In genomic region chr14:50925111-50925920, GRCm38 (mm10) we compare ENCODE assay signal across 8 mouse cellular contexts. TPM values are rescaled to one million over a fixed set of nuclear protein-coding genes. Genes with fewer than 3 reads are reported as not detected.
A peak's percentile ranks its signal among the peaks of the same experiment; 100 is the strongest.
DNase-seq lines count a peak whose midpoint lies in the region; ATAC-seq and TF ChIP-seq lines count a peak whose summit lies in the region.

No protein-coding gene starts in this region.

- peaks cover 46% of the 10 kb centered on the region for H3K36me3 ChIP-seq in ES-Bruce4 (ENCODE audit: control insufficient read depth, insufficient read depth, low read length, poor library complexity, severe bottlenecking)
- peaks cover 45% of the 10 kb centered on the region for H3K36me3 ChIP-seq in forebrain, embryonic 10.5 days (replicated peaks)
- H3K36me3 ChIP-seq in limb, embryonic 13.5 days: peaks cover 45% of the 10 kb centered on the region
- H3K36me3 ChIP-seq in neural tube, embryonic 15.5 days: peaks cover 30% of the 10 kb centered on the region

- DNase-seq in gastrocnemius, adult 2 months: no peak
- no peak for DNase-seq in gastrocnemius, adult 8-10 months (ENCODE audit: low spot score in 2 of 2)
- DNase-seq in forebrain, embryonic 10.5 days (ENCODE audit: extremely low spot score, low spot score): peak; percentile 28
- DNase-seq in left cerebral cortex, adult 18-20 months (ENCODE audit: low spot score in 2 of 2): no peak
- no peak for DNase-seq in kidney, postnatal 4 days

- H3K27ac ChIP-seq in gastrocnemius, adult 2 months: peak overlapping the region; percentile 94
- peak overlapping the region; percentile 64 for H3K27ac ChIP-seq in ES-Bruce4 (ENCODE audit: insufficient read depth, low read length)
- peak overlapping the region; percentile 95 for H3K27ac ChIP-seq in forebrain, embryonic 10.5 days
- H3K27ac ChIP-seq in limb, embryonic 13.5 days: peak overlapping the region; percentile 91
- H3K27ac ChIP-seq in neural tube, embryonic 15.5 days (replicated peaks): peak overlapping the region; percentile 92

- H3K27me3 ChIP-seq in ES-Bruce4 (ENCODE audit: control insufficient read depth, insufficient read depth, low read length, poor library complexity, severe bottlenecking): no peaks in the 10 kb centered on the region
- no peaks in the 10 kb centered on the region for H3K27me3 ChIP-seq in forebrain, embryonic 10.5 days (ENCODE audit: poor library complexity, severe bottlenecking)
- no peaks in the 10 kb centered on the region for H3K27me3 ChIP-seq in limb, embryonic 13.5 days
- H3K27me3 ChIP-seq in neural tube, embryonic 15.5 days (replicated peaks): no peaks in the 10 kb centered on the region

- intact Hi-C loops in gastrocnemius, adult 2 months (cut with DNase I): loop anchor here (2.0 kb wide), 1 partner anchor 29 kb away; the partner anchor contains the start of gene Klhl33

- WGBS in forebrain, embryonic 10.5 days: 2% methylated on average over 38 of the region's 38 CpGs
- under 1% methylated on average over 38 of the region's 38 CpGs for WGBS in limb, embryonic 13.5 days
- WGBS in neural tube, embryonic 15.5 days: 1% methylated on average over 38 of the region's 38 CpGs

- H3K4me3 ChIP-seq in gastrocnemius, adult 2 months: peak overlapping the region; percentile 84
- peak overlapping the region; percentile 69 for H3K4me3 ChIP-seq in ES-Bruce4 (ENCODE audit: low read depth, low read length)
- peak overlapping the region; percentile 86 for H3K4me3 ChIP-seq in forebrain, embryonic 10.5 days
- peak overlapping the region; percentile 93 for H3K4me3 ChIP-seq in limb, embryonic 13.5 days
- peak overlapping the region; percentile 80 for H3K4me3 ChIP-seq in neural tube, embryonic 15.5 days (replicated peaks)

- H3K4me1 ChIP-seq in ES-Bruce4 (ENCODE audit: control insufficient read depth, insufficient read depth, low read length): no peaks in the 10 kb centered on the region
- H3K4me1 ChIP-seq in forebrain, embryonic 10.5 days: peaks cover 37% of the 10 kb centered on the region
- H3K4me1 ChIP-seq in limb, embryonic 13.5 days: peaks cover 30% of the 10 kb centered on the region
- peaks cover 51% of the 10 kb centered on the region for H3K4me1 ChIP-seq in neural tube, embryonic 15.5 days

- ATAC-seq in limb, embryonic 13.5 days (ENCODE audit: low FRiP score, low read depth): peak; percentile 42
- ATAC-seq in neural tube, embryonic 15.5 days (ENCODE audit: low FRiP score): peak; percentile 5

- no peak for TF ChIP-seq EP300 in ES-Bruce4 (IDR thresholded peaks at IDR 0.05; ENCODE audit: insufficient read depth, low read depth, low read length)

- H3K9ac ChIP-seq in ES-Bruce4 (ENCODE audit: low read depth, poor library complexity, severe bottlenecking): peak overlapping the region; percentile 74
- H3K9ac ChIP-seq in limb, embryonic 13.5 days: peak overlapping the region; percentile 87
- peak overlapping the region; percentile 82 for H3K9ac ChIP-seq in neural tube, embryonic 15.5 days (replicated peaks)

- no peak for TF ChIP-seq POLR2A in ES-Bruce4 (IDR thresholded peaks at IDR 0.05; ENCODE audit: insufficient read depth, low read length)

- H3K9me3 ChIP-seq in ES-Bruce4 (replicated peaks; ENCODE audit: control insufficient read depth, insufficient read depth, low read length, poor library complexity, severe bottlenecking): no peaks in the 10 kb centered on the region
- no peaks in the 10 kb centered on the region for H3K9me3 ChIP-seq in forebrain, embryonic 10.5 days
- no peaks in the 10 kb centered on the region for H3K9me3 ChIP-seq in limb, embryonic 13.5 days
- no peaks in the 10 kb centered on the region for H3K9me3 ChIP-seq in neural tube, embryonic 15.5 days (replicated peaks)

- H3K4me2 ChIP-seq in limb, embryonic 13.5 days (replicated peaks): peak overlapping the region; percentile 85
- peak overlapping the region; percentile 67 for H3K4me2 ChIP-seq in neural tube, embryonic 15.5 days

- TF ChIP-seq CTCF in gastrocnemius, adult 2 months (IDR thresholded peaks at IDR 0.05): no peak
- no peak for TF ChIP-seq CTCF in ES-Bruce4 (IDR thresholded peaks at IDR 0.05; ENCODE audit: low read depth, low read length)

RNA-seq across cellular contexts. Expression of gene Apex1, which starts 0.5 kb away (rescaled TPM):
- 10 to 100 TPM; 28.0 to 28.1 TPM for total RNA-seq in gastrocnemius, adult 2 months (2021)
- 10 to 100 TPM; 30.8 to 35.9 (median 33.3) TPM for total RNA-seq in gastrocnemius, adult 8-10 months (2022)
- 165 and 181 TPM in 2 replicates for polyA plus RNA-seq in ES-Bruce4 (2011; ENCODE audit: insufficient read depth, insufficient read length, low read depth, missing spikeins)
- polyA plus RNA-seq in forebrain, embryonic 10.5 days (2016; fragmentation: Nextera tagmentation; extraction: Ambion mirVana): 503 and 517 TPM in 2 replicates
- 286 and 290 TPM in 2 replicates for polyA plus RNA-seq in limb, embryonic 13.5 days (2015; fragmentation: Nextera tagmentation; extraction: Ambion mirVana)
- 157 and 177 TPM in 2 replicates for polyA plus RNA-seq in neural tube, embryonic 15.5 days (2015; fragmentation: Nextera tagmentation; extraction: Ambion mirVana)
- total RNA-seq in left cerebral cortex, adult 18-20 months (2021): 10 to 100 TPM; 57.7 to 61.6 TPM

RNA-seq across cellular contexts. Expression of gene Osgep, which starts 0.6 kb away (rescaled TPM):
- total RNA-seq in gastrocnemius, adult 2 months (2021): 10 to 100 TPM; 45.3 to 63.1 TPM
- total RNA-seq in gastrocnemius, adult 8-10 months (2022): 10 to 100 TPM; 42.4 to 63.1 (median 48.7) TPM
- polyA plus RNA-seq in ES-Bruce4 (2011; ENCODE audit: insufficient read depth, insufficient read length, low read depth, missing spikeins): 68.4 and 72.5 TPM in 2 replicates
- 190 and 197 TPM in 2 replicates for polyA plus RNA-seq in forebrain, embryonic 10.5 days (2016; fragmentation: Nextera tagmentation; extraction: Ambion mirVana)
- 177 and 184 TPM in 2 replicates for polyA plus RNA-seq in limb, embryonic 13.5 days (2015; fragmentation: Nextera tagmentation; extraction: Ambion mirVana)
- polyA plus RNA-seq in neural tube, embryonic 15.5 days (2015; fragmentation: Nextera tagmentation; extraction: Ambion mirVana): 107 and 125 TPM in 2 replicates
- total RNA-seq in left cerebral cortex, adult 18-20 months (2021): 10 to 100 TPM; 30.9 to 35.2 TPM

RNA-seq across cellular contexts. Expression of gene Pip4p1, which starts 5.3 kb away (rescaled TPM):
- 10 to 100 TPM; 16.2 to 16.6 TPM for total RNA-seq in gastrocnemius, adult 2 months (2021)
- 10 to 100 TPM; 12.4 to 19.8 (median 18.4) TPM for total RNA-seq in gastrocnemius, adult 8-10 months (2022)
- 90.3 and 95.5 TPM in 2 replicates for polyA plus RNA-seq in ES-Bruce4 (2011; ENCODE audit: insufficient read depth, insufficient read length, low read depth, missing spikeins)
- polyA plus RNA-seq in forebrain, embryonic 10.5 days (2016; fragmentation: Nextera tagmentation; extraction: Ambion mirVana): 44.8 and 45.3 TPM in 2 replicates
- polyA plus RNA-seq in limb, embryonic 13.5 days (2015; fragmentation: Nextera tagmentation; extraction: Ambion mirVana): 46.8 and 47.4 TPM in 2 replicates
- polyA plus RNA-seq in neural tube, embryonic 15.5 days (2015; fragmentation: Nextera tagmentation; extraction: Ambion mirVana): 98.6 and 99.7 TPM in 2 replicates
- total RNA-seq in left cerebral cortex, adult 18-20 months (2021): 100 to 1,000 TPM in 1 of 2 experiments, 10 to 100 TPM in 1; 92.3 to 102 TPM

RNA-seq across cellular contexts. Expression of gene Pnp, which starts 5.6 kb away (rescaled TPM):
- 1 to 10 TPM; 3.6 to 5.9 TPM for total RNA-seq in gastrocnemius, adult 2 months (2021)
- total RNA-seq in gastrocnemius, adult 8-10 months (2022): 1 to 10 TPM; 2.2 to 4.4 (median 3.2) TPM
- polyA plus RNA-seq in ES-Bruce4 (2011; ENCODE audit: insufficient read depth, insufficient read length, low read depth, missing spikeins): 58.9 and 64.4 TPM in 2 replicates
- 82.4 and 83.6 TPM in 2 replicates for polyA plus RNA-seq in forebrain, embryonic 10.5 days (2016; fragmentation: Nextera tagmentation; extraction: Ambion mirVana)
- 51.6 and 56.9 TPM in 2 replicates for polyA plus RNA-seq in limb, embryonic 13.5 days (2015; fragmentation: Nextera tagmentation; extraction: Ambion mirVana)
- 20.5 and 36.3 TPM in 2 replicates for polyA plus RNA-seq in neural tube, embryonic 15.5 days (2015; fragmentation: Nextera tagmentation; extraction: Ambion mirVana)
- 10 to 100 TPM; 13.7 to 16.4 TPM for total RNA-seq in left cerebral cortex, adult 18-20 months (2021)

RNA-seq across cellular contexts. Expression of gene Gm49342, which starts 19.0 kb away (rescaled TPM):
- 1 to 10 TPM; 2.9 to 7.8 TPM for total RNA-seq in gastrocnemius, adult 2 months (2021)
- total RNA-seq in gastrocnemius, adult 8-10 months (2022): 1 to 10 TPM; 2.1 to 5.2 (median 3.3) TPM
- 24.9 and 31.0 TPM in 2 replicates for polyA plus RNA-seq in ES-Bruce4 (2011; ENCODE audit: insufficient read depth, insufficient read length, low read depth, missing spikeins)
- not detected in 2 replicates for polyA plus RNA-seq in forebrain, embryonic 10.5 days (2016; fragmentation: Nextera tagmentation; extraction: Ambion mirVana)
- not detected in 2 replicates for polyA plus RNA-seq in limb, embryonic 13.5 days (2015; fragmentation: Nextera tagmentation; extraction: Ambion mirVana)
- not detected in 2 replicates for polyA plus RNA-seq in neural tube, embryonic 15.5 days (2015; fragmentation: Nextera tagmentation; extraction: Ambion mirVana)
- total RNA-seq in left cerebral cortex, adult 18-20 months (2021): 10 to 100 TPM in 1 of 2 experiments, 1 to 10 TPM in 1; 5.3 to 10.1 TPM
